In genomic region chr17:29053841-29054240, GRCm38 (mm10) we compare ENCODE assay signal across 9 mouse cellular contexts. TPM values are rescaled to one million over a fixed set of nuclear protein-coding genes. Genes with fewer than 3 reads are reported as not detected.
A peak's percentile ranks its signal among the peaks of the same experiment; 100 is the strongest.
DNase-seq lines count a peak whose midpoint lies in the region; ATAC-seq and TF ChIP-seq lines count a peak whose summit lies in the region.
"Had no signal": no experiment of that assay in that cellular context is flagged by ENCODE, and none has a peak within 500 bp of the region (broad histone marks: within the 10 kb centered on the region; RNA-seq: fewer than 3 reads in every experiment).

No protein-coding gene starts in this region.

- H3K4me3 ChIP-seq in liver, adult 2 months (ENCODE audit: insufficient read depth, low read depth, low read length) = no peak overlapping the region
- H3K4me3 ChIP-seq in stomach, embryonic 14.5 days (ENCODE audit: low read depth, low read length) = no peak overlapping the region

- TF ChIP-seq POLR2A in liver, adult 2 months (IDR thresholded peaks at IDR 0.05; ENCODE audit: extremely low read depth, insufficient read depth, low read length) = no peak

- peak; percentile 72 for DNase-seq in liver, adult 2 months (ENCODE audit: extremely low read depth, low read depth, low spot score)
- no peak for DNase-seq in liver
- DNase-seq in kidney, postnatal 25 days = peak; percentile 57 to 85
- no peak for DNase-seq in urinary bladder, postnatal 25 days (ENCODE audit: low spot score)
- DNase-seq in layer of hippocampus, postnatal 25 days (ENCODE audit: extremely low spot score in 1 of 2, low spot score in 1 of 2) = no peak

- no peak overlapping the region for H3K9ac ChIP-seq in liver, adult 2 months (ENCODE audit: low read depth, low read length)
- no peak overlapping the region for H3K9ac ChIP-seq in stomach, embryonic 14.5 days (replicated peaks; ENCODE audit: low read depth, low read length)

- peaks cover 41% of the 10 kb centered on the region for H3K4me1 ChIP-seq in liver, adult 2 months (ENCODE audit: control insufficient read depth, insufficient read depth, low read length)
- H3K4me1 ChIP-seq in stomach, embryonic 14.5 days (ENCODE audit: control insufficient read depth, insufficient read depth, low read length) = peaks cover 28% of the 10 kb centered on the region

- TF ChIP-seq CTCF in liver, adult 2 months (IDR thresholded peaks at IDR 0.05; ENCODE audit: low read depth, low read length) = no peak

- no peak overlapping the region for H3K27ac ChIP-seq in liver, adult 2 months (replicated peaks; ENCODE audit: insufficient read depth, low read depth, low read length)
- peak overlapping the region; percentile 67; the same call in 1 of the 2 replicates for H3K27ac ChIP-seq in stomach, embryonic 14.5 days (ENCODE audit: low read length)

- H3K79me2 ChIP-seq in liver, adult 2 months (ENCODE audit: control insufficient read depth, insufficient read depth, low read length) = no peaks in the 10 kb centered on the region

- H3K4me2 ChIP-seq in stomach, embryonic 14.5 days (replicated peaks; ENCODE audit: low read depth, low read length) = no peak overlapping the region

- H3K36me3 ChIP-seq in liver, adult 2 months (ENCODE audit: control insufficient read depth, insufficient read depth, low read length) = no peaks in the 10 kb centered on the region
- no peaks in the 10 kb centered on the region for H3K36me3 ChIP-seq in stomach, embryonic 14.5 days (ENCODE audit: control insufficient read depth, insufficient read depth, low read length)

- WGBS in liver, adult 2 months = 5% methylated on average over 7 of the region's 7 CpGs
- WGBS in stomach, embryonic 14.5 days = 43% methylated on average over 7 of the region's 7 CpGs

- ATAC-seq in granulocyte monocyte progenitor cell, adult 5-6 weeks (replicated peaks; ENCODE audit: poor library complexity, severe bottlenecking) = peak; percentile 54
- 0 out of 2 replicates have a peak, but pooled peaks have one; percentile 7 for ATAC-seq in stomach, embryonic 14.5 days (ENCODE audit: insufficient number of reproducible peaks, insufficient read depth, low FRiP score, low read depth)
- no peak for ATAC-seq in inflammation-experienced regulatory T-cells, adult 6 months
- ATAC-seq: Patski had no signal

- H3K9me3 ChIP-seq in stomach, embryonic 14.5 days (ENCODE audit: control insufficient read depth, low read depth, low read length) = no peaks in the 10 kb centered on the region

- no peaks in the 10 kb centered on the region for H3K27me3 ChIP-seq in liver, adult 2 months (ENCODE audit: control insufficient read depth, insufficient read depth, low read length)
- no peaks in the 10 kb centered on the region for H3K27me3 ChIP-seq in stomach, embryonic 14.5 days (ENCODE audit: control insufficient read depth, insufficient read depth, low read length)
- H3K27me3 ChIP-seq: Patski had no signal

RNA-seq across cellular contexts. Expression of gene Srsf3, which starts 21.4 kb away (rescaled TPM):
- total RNA-seq in liver, adult 2 months (2014; rRNA removed) = 41.4 and 47.3 TPM in 2 replicates
- 26.6 and 40.1 TPM in 2 replicates for polyA plus RNA-seq in liver, adult 2 months (2012; rRNA removed)
- 474 and 486 TPM in 2 replicates for total RNA-seq in granulocyte monocyte progenitor cell, adult 5-6 weeks (2014; fragmentation: Nextera tagmentation)
- 734 and 859 TPM in 2 replicates for total RNA-seq in granulocyte monocyte progenitor cell, adult 5-6 weeks (2017)
- polyA plus RNA-seq in stomach, embryonic 14.5 days (2014; fragmentation: Nextera tagmentation; extraction: Ambion mirVana) = 593 and 674 TPM in 2 replicates
- total RNA-seq in layer of hippocampus, postnatal 25 days (2021) = 100 to 1,000 TPM; 125 to 140 TPM
- 100 to 1,000 TPM; 296 to 519 (median 387) TPM for polyA plus RNA-seq in inflammation-experienced regulatory T-cells, adult 6 months (2017; shearing (Covaris generic))

RNA-seq across cellular contexts. Expression of gene Cdkn1a, which starts 36.9 kb away (rescaled TPM):
- total RNA-seq in liver, adult 2 months (2014; rRNA removed) = 0.37 and 0.60 TPM in 2 replicates
- polyA plus RNA-seq in liver, adult 2 months (2012; rRNA removed) = 6.9 and 9.3 TPM in 2 replicates
- total RNA-seq in granulocyte monocyte progenitor cell, adult 5-6 weeks (2014; fragmentation: Nextera tagmentation) = 8.2 and 9.8 TPM in 2 replicates
- total RNA-seq in granulocyte monocyte progenitor cell, adult 5-6 weeks (2017) = 1.3 and 3.2 TPM in 2 replicates
- 62.0 and 62.6 TPM in 2 replicates for polyA plus RNA-seq in stomach, embryonic 14.5 days (2014; fragmentation: Nextera tagmentation; extraction: Ambion mirVana)
- 10 to 100 TPM in 1 of 2 experiments, 1 to 10 TPM in 1; 7.1 to 13.9 TPM for total RNA-seq in layer of hippocampus, postnatal 25 days (2021)
- polyA plus RNA-seq in inflammation-experienced regulatory T-cells, adult 6 months (2017; shearing (Covaris generic)) = 10 to 100 TPM in 1 of 3 experiments, 1 to 10 TPM in 2; 1.7 to 57.4 (median 2.5) TPM

RNA-seq across cellular contexts. Expression of gene Stk38, which starts 46.0 kb away (rescaled TPM):
- total RNA-seq in liver, adult 2 months (2014; rRNA removed) = 45.8 and 52.2 TPM in 2 replicates
- polyA plus RNA-seq in liver, adult 2 months (2012; rRNA removed) = 52.0 and 54.4 TPM in 2 replicates
- 99.0 and 116 TPM in 2 replicates for total RNA-seq in granulocyte monocyte progenitor cell, adult 5-6 weeks (2014; fragmentation: Nextera tagmentation)
- 51.6 and 58.2 TPM in 2 replicates for total RNA-seq in granulocyte monocyte progenitor cell, adult 5-6 weeks (2017)
- 110 and 121 TPM in 2 replicates for polyA plus RNA-seq in stomach, embryonic 14.5 days (2014; fragmentation: Nextera tagmentation; extraction: Ambion mirVana)
- total RNA-seq in layer of hippocampus, postnatal 25 days (2021) = 10 to 100 TPM; 36.7 to 59.1 TPM
- 100 to 1,000 TPM; 155 to 250 (median 235) TPM for polyA plus RNA-seq in inflammation-experienced regulatory T-cells, adult 6 months (2017; shearing (Covaris generic))

Comparison
In these comparisons a context has a peak if more than half of its experiments do, and no peak if none do; other contexts are left out.
1. DNase-seq: peak in liver, adult 2 months (single experiment) and kidney, postnatal 25 days (2 of 2); none in liver (single experiment), urinary bladder, postnatal 25 days (single experiment) and layer of hippocampus, postnatal 25 days (0 of 2).